Mouse (Mus musculus) bone marrow, adult 2 months (tissue): ENCODE data around the gene Tbl3.
A peak's percentile ranks its signal among the peaks of the same experiment; 100 is the strongest.

Experiments used
- CTCF ChIP-seq: fragments of 200-500 bp; IDR thresholded peaks from 2 replicates; pipeline ENCODE4 v1.5.1; 2011; ENCODE audit warnings: low read length, control low read depth; ENCODE audit not compliant: control insufficient read depth, insufficient read depth
- POLR2A ChIP-seq: fragments of 200-500 bp; IDR thresholded peaks from 2 replicates; pipeline ENCODE4 v1.6.1; 2011; ENCODE audit warnings: low read depth, mild to moderate bottlenecking, control low read depth, low read length, borderline replicate concordance; ENCODE audit not compliant: control insufficient read depth

- no peak for TF ChIP-seq CTCF
- peak; percentile 83; the same call in 1 of the 2 replicates for TF ChIP-seq POLR2A
These were observed at the start of gene Tbl3 for GRCm38 (mm10) chr17:24706982-24707800.
